Mouse (Mus musculus): Measurements from ENCODE around the gene Tmem184b. TPM values are rescaled to one million over a fixed set of nuclear protein-coding genes. Genes with fewer than 3 reads are reported as not detected.
A peak's percentile ranks its signal among the peaks of the same experiment; 100 is the strongest.

Gene Tmem184b
- polyA plus RNA-seq, 1 experiment from 2014 or later: 35.0 TPM

DNA sequence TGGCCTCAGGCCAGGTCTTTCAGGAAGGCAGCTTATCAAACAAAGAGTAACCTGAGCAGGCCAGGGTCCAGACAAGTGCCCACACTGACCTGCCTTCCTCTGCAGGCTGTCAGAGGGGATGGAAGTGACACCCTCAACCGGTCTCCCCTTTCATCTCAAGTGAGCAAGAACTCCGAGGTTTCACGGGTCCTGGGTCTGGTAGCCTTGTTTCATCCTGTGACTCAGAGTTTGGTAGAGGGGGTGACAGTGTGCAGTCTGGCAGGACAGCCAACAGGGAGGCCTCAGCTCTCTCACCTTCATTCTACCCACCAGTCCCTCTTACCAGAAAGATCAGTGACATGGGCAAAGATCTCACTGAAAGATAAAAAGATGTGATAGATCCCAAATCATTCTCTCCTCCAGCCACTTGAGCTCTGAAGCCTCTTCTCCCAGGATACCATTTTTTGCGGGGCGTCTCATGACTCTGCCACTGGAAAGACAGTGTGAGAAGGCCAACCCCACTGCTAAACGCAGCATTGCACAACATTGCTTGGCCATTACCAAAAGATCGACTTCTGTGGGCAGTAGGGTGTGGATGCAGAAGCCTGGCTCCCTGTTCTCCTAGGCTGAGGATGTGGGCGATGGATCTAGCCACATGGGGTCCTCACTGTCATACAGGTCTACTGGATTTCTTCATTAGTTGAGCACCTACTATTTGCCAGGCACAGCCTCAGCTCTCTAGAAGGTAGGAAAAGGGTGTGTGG lies 57.1 kb downstream of the Tmem184b start, which contains the start of gene Maff:
Maff (plus strand) TSS at position 571 of the 743 bp plus-strand sequence.
- Histone ChIP-seq H3K27me3 (peaks cover 32% of the 10 kb centered on the region), H3K4me2 (replicated peaks) (peak within 1 kb of the TSS; percentile 96), H3K4me3 (replicated peaks) (peak within 1 kb of the TSS; percentile 78), H3K36me3 (no peaks in the 10 kb centered on the region), H3K27ac (peak within 1 kb of the TSS; percentile 79), H3K4me1 (replicated peaks) (peaks cover 13% of the 10 kb centered on the region), H3K9me3 (no peaks in the 10 kb centered on the region), H3K9ac (replicated peaks) (peak within 1 kb of the TSS; percentile 77)
- WGBS: 49% methylated on average over 8 of the region's 8 CpGs
- ATAC-seq: no peak

GRCm38 (mm10) chr15:79344627-79345026 lies 58.7 kb downstream of the Tmem184b start:
- no peak overlapping the region for H3K4me3 ChIP-seq (replicated peaks)
- no peak for ATAC-seq
- H3K9me3 ChIP-seq: no peaks in the 10 kb centered on the region
- H3K4me2 ChIP-seq (replicated peaks): no peak overlapping the region
- H3K27ac ChIP-seq: no peak overlapping the region
- H3K4me1 ChIP-seq (replicated peaks): peaks cover 13% of the 10 kb centered on the region
- 82% methylated on average over 4 of the region's 4 CpGs for WGBS
- no peak overlapping the region for H3K9ac ChIP-seq (replicated peaks)
- no peaks in the 10 kb centered on the region for H3K36me3 ChIP-seq
- peaks cover 20% of the 10 kb centered on the region for H3K27me3 ChIP-seq

GRCm38 (mm10) chr15:79342641-79343337 lies 60.6 kb downstream of the Tmem184b start:
- Histone ChIP-seq H3K4me1 (replicated peaks) (peaks cover 2% of the 10 kb centered on the region), H3K4me3 (replicated peaks) (no peak overlapping the region), H3K36me3 (no peaks in the 10 kb centered on the region), H3K27ac (no peak overlapping the region), H3K4me2 (replicated peaks) (no peak overlapping the region), H3K9me3 (no peaks in the 10 kb centered on the region), H3K9ac (replicated peaks) (no peak overlapping the region), H3K27me3 (peaks cover 8% of the 10 kb centered on the region; the same call in 1 of the 2 replicates)
- 84% methylated on average over 6 of the region's 6 CpGs for WGBS
- ATAC-seq: no peak

GRCm38 (mm10) chr15:79338978-79339377 lies 64.4 kb downstream of the Tmem184b start:
- no peak for ATAC-seq
- Histone ChIP-seq H3K9me3 (no peaks in the 10 kb centered on the region), H3K4me3 (replicated peaks) (no peak overlapping the region), H3K4me1 (replicated peaks) (peaks cover 9% of the 10 kb centered on the region), H3K27ac (no peak overlapping the region), H3K9ac (replicated peaks) (no peak overlapping the region), H3K4me2 (replicated peaks) (no peak overlapping the region), H3K27me3 (no peaks in the 10 kb centered on the region), H3K36me3 (no peaks in the 10 kb centered on the region)
- WGBS: 75% methylated on average over 5 of the region's 5 CpGs

DNA sequence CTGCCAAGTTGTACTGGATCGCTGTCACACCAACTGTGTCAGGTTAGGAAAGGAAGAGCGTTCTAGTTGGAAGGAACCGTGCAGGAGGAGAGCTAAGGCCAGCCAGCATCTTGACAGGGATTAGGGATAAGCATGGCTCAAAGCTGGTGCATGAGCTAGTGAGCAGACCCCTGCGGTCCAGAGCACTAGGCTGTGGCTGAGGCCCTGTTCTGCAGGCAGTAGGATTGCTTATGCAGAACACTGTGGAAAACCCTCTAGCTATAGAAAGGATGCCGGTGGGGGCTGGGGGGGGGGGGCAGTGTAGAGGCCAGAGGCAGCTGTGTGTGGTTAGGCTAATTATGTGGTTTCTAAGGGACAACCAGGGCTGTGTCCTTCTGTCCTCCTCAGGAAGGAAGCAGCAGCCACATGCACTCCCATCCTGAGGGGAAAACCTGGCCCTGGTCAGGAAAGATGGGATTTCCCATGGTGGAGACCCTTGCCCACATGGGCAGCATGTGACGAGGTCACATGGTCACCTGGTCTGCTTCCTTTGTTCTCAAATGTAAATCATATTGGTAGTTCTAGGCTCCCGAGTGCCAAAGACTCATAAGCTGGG lies 68.2 kb downstream of the Tmem184b start:
- Histone ChIP-seq H3K4me2 (replicated peaks) (no peak overlapping the region), H3K4me1 (replicated peaks) (peaks cover 9% of the 10 kb centered on the region), H3K27me3 (no peaks in the 10 kb centered on the region), H3K27ac (peak overlapping the region; percentile 0; the same call in 1 of the 2 replicates), H3K9me3 (no peaks in the 10 kb centered on the region), H3K36me3 (no peaks in the 10 kb centered on the region), H3K9ac (replicated peaks) (0 out of 2 replicates have a peak overlapping the region, but pooled peaks have one; percentile 11), H3K4me3 (replicated peaks) (no peak overlapping the region)
- peak; percentile 63; the same call in 1 of the 2 replicates for ATAC-seq
- 42% methylated on average over 7 of the region's 7 CpGs for WGBS

DNA sequence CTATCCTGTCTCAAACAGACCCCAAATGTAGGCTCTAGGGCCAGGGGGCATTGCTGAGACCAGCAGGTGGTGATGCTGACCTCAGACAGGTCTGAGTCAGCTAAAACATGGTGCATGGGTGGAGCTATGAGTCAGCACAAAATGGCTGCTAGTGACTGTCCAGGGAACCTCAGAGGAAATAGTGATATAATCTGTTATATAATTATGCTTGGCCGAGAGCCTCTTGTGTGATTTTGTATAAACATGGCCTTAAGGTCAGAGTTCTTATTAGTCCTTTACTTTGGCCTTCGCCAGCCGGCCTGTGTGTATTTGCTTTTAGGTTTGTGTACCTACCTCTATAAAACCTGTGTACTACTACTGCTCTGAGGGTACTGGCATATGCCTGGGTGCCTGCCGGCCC lies 70.0 kb downstream of the Tmem184b start:
- ATAC-seq: no peak
- Histone ChIP-seq H3K27me3 (no peaks in the 10 kb centered on the region), H3K4me3 (replicated peaks) (no peak overlapping the region), H3K36me3 (no peaks in the 10 kb centered on the region), H3K27ac (no peak overlapping the region), H3K4me1 (replicated peaks) (peaks cover 9% of the 10 kb centered on the region), H3K9me3 (no peaks in the 10 kb centered on the region), H3K9ac (replicated peaks) (no peak overlapping the region), H3K4me2 (replicated peaks) (no peak overlapping the region)
- WGBS: 79% methylated on average over 4 of the region's 4 CpGs

DNA sequence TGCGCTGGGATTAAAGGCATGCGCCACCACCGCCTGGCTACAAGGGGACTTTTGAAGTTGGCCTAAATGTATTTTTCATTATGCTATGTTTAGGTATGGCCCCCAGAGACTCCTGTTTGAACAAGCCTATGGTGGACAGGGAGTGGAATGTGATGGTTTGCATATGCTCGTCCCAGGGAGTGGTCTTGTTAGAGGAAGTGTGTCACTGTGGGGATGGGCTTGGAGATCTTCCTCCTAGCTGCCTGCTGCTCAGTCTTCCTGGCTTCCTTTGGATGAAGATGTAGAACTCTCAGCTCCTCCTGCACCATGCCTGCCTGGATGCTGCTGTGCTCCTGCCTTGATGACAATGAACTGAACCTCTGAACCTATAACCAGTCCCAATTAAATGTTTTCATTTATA lies 72.8 kb downstream of the Tmem184b start:
- 79% methylated on average over 4 of the region's 4 CpGs for WGBS
- no peak overlapping the region for H3K27ac ChIP-seq
- H3K9me3 ChIP-seq: no peaks in the 10 kb centered on the region
- H3K27me3 ChIP-seq: no peaks in the 10 kb centered on the region
- H3K4me3 ChIP-seq (replicated peaks): no peak overlapping the region
- no peak for ATAC-seq
- peaks cover 29% of the 10 kb centered on the region for H3K4me1 ChIP-seq (replicated peaks)
- H3K9ac ChIP-seq (replicated peaks): no peak overlapping the region
- H3K36me3 ChIP-seq: no peaks in the 10 kb centered on the region
- no peak overlapping the region for H3K4me2 ChIP-seq (replicated peaks)

- no peaks in the 10 kb centered on the region for H3K27me3 ChIP-seq
- H3K9me3 ChIP-seq: no peaks in the 10 kb centered on the region
- H3K4me2 ChIP-seq (replicated peaks): no peak overlapping the region
- H3K4me1 ChIP-seq (replicated peaks): peaks cover 29% of the 10 kb centered on the region
- H3K4me3 ChIP-seq (replicated peaks): no peak overlapping the region
- no peak overlapping the region for H3K9ac ChIP-seq (replicated peaks)
- no peak overlapping the region for H3K27ac ChIP-seq
- WGBS: 88% methylated on average over 6 of the region's 6 CpGs
- ATAC-seq: no peak
- H3K36me3 ChIP-seq: no peaks in the 10 kb centered on the region
Measured at GRCm38 (mm10) chr15:79329979-79330363, 73.4 kb downstream of the Tmem184b start.

DNA sequence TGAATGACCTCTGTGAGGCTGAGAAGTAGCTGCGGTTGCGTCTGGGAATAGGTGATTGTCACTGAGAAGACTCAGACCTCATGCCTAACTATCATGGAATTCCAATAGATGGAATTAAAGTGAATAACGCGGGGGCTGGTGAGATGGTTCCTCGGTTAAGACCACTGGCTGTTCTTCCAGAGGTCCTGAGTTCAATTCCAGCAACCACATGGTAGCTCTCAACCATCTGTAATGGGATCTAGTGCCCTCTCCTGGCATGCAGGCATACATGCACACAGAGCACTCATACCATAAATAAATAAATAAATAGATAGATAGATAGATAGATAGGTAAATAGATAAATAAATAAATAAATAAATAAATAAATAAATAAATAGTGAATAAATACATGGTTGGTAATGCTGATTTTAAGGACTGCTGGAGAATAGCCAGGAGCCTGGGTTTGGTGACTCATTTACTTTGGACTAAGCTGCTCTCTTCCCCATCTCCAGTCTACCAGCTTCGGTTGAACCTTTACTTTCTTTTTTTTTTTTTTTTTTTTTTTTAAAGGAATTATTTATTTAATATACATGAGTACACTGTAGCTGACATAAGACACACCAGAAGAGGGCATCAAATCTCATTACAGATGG lies 73.9 kb downstream of the Tmem184b start:
- no peak for ATAC-seq

DNA sequence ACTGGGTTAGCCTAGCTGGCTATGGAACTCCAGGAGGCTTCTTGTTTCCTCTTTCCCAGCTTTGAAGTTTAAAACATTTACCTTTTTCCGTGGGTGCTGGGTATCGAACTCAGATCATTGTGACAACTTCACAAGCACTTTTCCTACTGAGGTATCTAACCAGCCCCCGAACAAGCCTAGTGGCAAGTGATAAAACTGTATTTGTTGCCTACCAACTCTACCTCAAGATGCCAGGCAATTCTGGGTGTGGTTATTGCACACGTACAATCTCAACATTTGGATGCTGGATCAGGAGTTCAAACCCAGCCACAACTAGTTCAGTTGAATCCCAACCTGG lies 74.5 kb downstream of the Tmem184b start:
- no peaks in the 10 kb centered on the region for H3K9me3 ChIP-seq
- H3K36me3 ChIP-seq: no peaks in the 10 kb centered on the region
- no peaks in the 10 kb centered on the region for H3K27me3 ChIP-seq
- ATAC-seq: no peak
- H3K4me1 ChIP-seq (replicated peaks): peaks cover 27% of the 10 kb centered on the region
- H3K27ac ChIP-seq: no peak overlapping the region
- H3K4me2 ChIP-seq (replicated peaks): peak overlapping the region; percentile 74; the same call in 1 of the 2 replicates
- 93% methylated on average over 4 of the region's 4 CpGs for WGBS
- no peak overlapping the region for H3K9ac ChIP-seq (replicated peaks)
- H3K4me3 ChIP-seq (replicated peaks): no peak overlapping the region

More for the DNA sequence above, 73.9 kb downstream of the Tmem184b start:
- Histone ChIP-seq H3K9ac (replicated peaks) (no peak overlapping the region), H3K27me3 (no peaks in the 10 kb centered on the region), H3K4me1 (replicated peaks) (peaks cover 27% of the 10 kb centered on the region), H3K27ac (no peak overlapping the region), H3K4me2 (replicated peaks) (no peak overlapping the region), H3K4me3 (replicated peaks) (no peak overlapping the region), H3K9me3 (no peaks in the 10 kb centered on the region), H3K36me3 (no peaks in the 10 kb centered on the region)
- 91% methylated on average over 6 of the region's 6 CpGs for whole genome bisulfite sequencing

- peak within 1 kb of the TSS; percentile 75 for H3K9ac ChIP-seq (replicated peaks)
- WGBS: 5% methylated on average over 46 of the region's 46 CpGs
- H3K4me3 ChIP-seq (replicated peaks): peak within 1 kb of the TSS; percentile 49
- no peaks in the 10 kb centered on the region for H3K27me3 ChIP-seq
- peak within 1 kb of the TSS; percentile 74 for H3K4me2 ChIP-seq (replicated peaks)
- H3K27ac ChIP-seq: peak within 1 kb of the TSS; percentile 89
- no peaks in the 10 kb centered on the region for H3K36me3 ChIP-seq
- no peaks in the 10 kb centered on the region for H3K9me3 ChIP-seq
- peak; percentile 97 for ATAC-seq
- H3K4me1 ChIP-seq (replicated peaks): peaks cover 27% of the 10 kb centered on the region
Measured at GRCm38 (mm10) chr15:79328058-79328938, 75.1 kb downstream of the Tmem184b start, which contains the start of gene Pla2g6. Gene Pla2g6, minus strand, starts transcription at chr15:79328390.

Data from midbrain, embryonic 13.5 days (tissue).